Mouse (Mus musculus) splenic B cell, adult 2 months (primary cell): Measurements from ENCODE around the gene Eef1b2.

Experiments used
- DNase-seq: peaks from one replicate; pipeline ENCODE4 v3.0.0-alpha.2; 2011; ENCODE audit warnings: low read depth, low spot score
- H3K27me3 ChIP-seq: 2 replicates; pipeline ENCODE4 v1.6.1; 2012; ENCODE audit warnings: mild to moderate bottlenecking, low read length, moderate library complexity, mixed read lengths; ENCODE audit not compliant: control insufficient read depth, poor library complexity, insufficient read depth, severe bottlenecking
- H3K36me3 ChIP-seq: 2 replicates; pipeline ENCODE4 v1.6.1; 2012; ENCODE audit warnings: mild to moderate bottlenecking, low read length, moderate library complexity, mixed read lengths; ENCODE audit not compliant: control insufficient read depth, poor library complexity, insufficient read depth, severe bottlenecking

The Eef1b2 gene

DNA sequence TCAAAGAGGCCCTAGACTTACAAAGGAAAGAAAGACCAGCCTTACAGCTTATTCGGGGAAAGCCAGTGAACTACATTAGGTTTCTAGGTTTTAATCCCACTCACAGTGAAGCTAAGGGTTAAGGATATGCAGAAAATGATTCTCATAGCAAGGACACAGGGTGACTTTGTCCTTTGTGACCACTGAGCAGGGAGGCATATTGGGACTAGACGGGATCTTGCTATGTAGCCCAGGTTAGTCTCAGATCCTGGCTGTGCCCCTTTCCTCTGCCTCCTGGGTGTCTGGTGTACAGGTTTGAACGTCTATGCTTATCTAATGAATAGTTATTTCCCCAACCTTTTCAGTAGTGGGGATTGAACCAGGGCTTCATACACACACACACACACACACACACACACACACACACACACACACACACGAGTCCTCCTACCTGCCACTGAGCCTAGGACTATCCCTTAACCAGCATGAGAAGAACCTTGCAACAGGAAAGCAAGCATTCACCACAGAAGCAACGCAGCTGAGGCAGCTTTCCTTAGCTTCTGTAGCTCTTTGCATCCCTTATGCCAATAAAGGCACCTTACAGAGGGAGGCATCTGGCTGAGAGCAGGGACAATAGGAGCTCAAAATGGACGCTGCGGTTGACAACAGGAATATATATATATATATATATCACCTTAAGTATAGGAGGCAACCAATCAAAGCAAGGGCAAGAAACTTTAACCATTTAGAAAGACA, 28.2 kb downstream of the Eef1b2 start:
- no peak for DNase-seq
- H3K36me3 ChIP-seq = no peaks in the 10 kb centered on the region
- H3K27me3 ChIP-seq = no peaks in the 10 kb centered on the region

GRCm38 (mm10) chr1:63207607-63208006, 31.0 kb downstream of the Eef1b2 start:
- H3K27me3 ChIP-seq = no peaks in the 10 kb centered on the region
- no peak for DNase-seq
- H3K36me3 ChIP-seq = no peaks in the 10 kb centered on the region

- H3K27me3 ChIP-seq = no peaks in the 10 kb centered on the region
- H3K36me3 ChIP-seq = no peaks in the 10 kb centered on the region
- DNase-seq = no peak
These were observed 33.4 kb downstream of the Eef1b2 start for GRCm38 (mm10) chr1:63209861-63210529.

DNA sequence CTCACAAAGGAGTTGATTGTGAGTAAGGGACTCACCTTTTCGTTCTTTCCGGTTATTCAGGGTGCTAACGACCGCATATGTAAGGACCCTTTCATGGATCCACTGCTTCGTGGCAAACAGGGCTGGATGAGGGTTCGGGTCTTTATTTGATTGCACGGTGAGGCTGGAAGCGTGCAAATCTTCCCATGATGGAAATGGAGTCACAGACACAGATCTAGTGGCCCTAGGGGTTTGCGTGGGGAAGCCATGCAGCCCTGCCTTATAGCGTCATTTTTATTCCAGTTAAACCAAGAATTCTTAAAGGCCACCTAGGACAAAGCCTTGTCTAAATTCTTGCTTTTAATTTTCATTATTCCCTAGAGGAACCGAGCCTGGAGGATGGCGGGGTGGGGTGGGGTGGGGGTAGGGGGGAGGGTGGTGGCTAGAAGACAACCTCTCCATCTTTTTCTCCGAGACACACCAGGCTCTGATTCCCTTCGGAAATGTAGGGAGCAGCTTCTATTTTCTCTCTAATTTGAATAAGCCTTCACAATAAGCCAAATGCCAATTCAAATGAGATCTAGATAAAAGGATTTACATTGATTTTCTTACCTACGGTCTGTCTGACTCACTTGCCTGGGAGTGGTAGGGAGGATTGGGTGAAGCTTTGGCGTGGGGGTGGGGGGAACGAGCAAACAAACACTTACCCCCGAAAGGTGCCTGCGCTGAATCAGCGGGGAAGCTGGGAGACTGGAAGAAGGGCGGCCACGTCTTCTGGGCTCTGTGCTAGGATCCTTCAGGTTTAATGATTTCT, 37.0 kb downstream of the Eef1b2 start:
- no peaks in the 10 kb centered on the region for H3K36me3 ChIP-seq
- no peak for DNase-seq
- no peaks in the 10 kb centered on the region for H3K27me3 ChIP-seq

DNA sequence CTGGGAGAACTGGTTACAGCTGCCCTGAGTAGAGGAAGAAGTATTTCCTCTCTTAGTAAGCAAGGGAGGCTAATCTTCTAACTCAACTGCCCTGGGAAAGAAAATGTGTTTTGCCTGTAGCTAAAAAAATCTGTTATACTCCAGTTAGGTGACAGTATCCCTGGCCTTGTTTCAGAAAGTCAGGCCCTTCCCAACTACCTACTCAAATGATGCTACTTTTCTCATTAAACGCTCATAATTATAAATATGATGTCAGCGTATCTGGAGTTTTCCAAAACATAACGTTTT, 37.6 kb downstream of the Eef1b2 start, which contains the start of gene Gpr1:
Gene Gpr1, minus strand, starts transcription at position 273 of the 288 bp plus-strand sequence.
- H3K36me3 ChIP-seq = no peaks in the 10 kb centered on the region
- no peaks in the 10 kb centered on the region for H3K27me3 ChIP-seq
- no peak for DNase-seq

GRCm38 (mm10) chr1:63214631-63215030, 38.0 kb downstream of the Eef1b2 start:
- H3K27me3 ChIP-seq = no peaks in the 10 kb centered on the region
- no peaks in the 10 kb centered on the region for H3K36me3 ChIP-seq
- no peak for DNase-seq

DNA sequence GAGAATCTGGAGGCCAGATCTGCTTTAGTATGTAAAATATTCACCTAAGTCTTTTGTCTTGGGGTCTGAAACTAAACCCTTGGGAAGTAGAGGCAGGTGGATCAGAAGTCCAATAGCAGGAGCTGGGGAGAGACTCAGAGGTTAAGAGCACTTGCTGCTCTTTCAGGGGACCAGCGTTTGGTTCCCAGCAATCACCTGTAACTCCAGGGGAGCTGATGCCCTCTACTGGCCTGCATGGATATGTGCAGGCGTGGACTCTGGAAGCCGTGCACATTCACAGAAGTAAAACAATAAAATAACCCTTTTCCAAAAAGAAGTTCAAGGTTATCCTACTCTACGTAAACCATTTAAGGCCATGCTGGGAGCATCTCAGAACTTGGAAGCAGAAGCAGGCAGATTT, 42.7 kb downstream of the Eef1b2 start:
- no peak for DNase-seq
- H3K36me3 ChIP-seq = no peaks in the 10 kb centered on the region
- H3K27me3 ChIP-seq = no peaks in the 10 kb centered on the region

- Histone ChIP-seq H3K27me3 (no peaks in the 10 kb centered on the region; the same call in 1 of the 2 replicates), H3K36me3 (no peaks in the 10 kb centered on the region)
- DNase-seq = no peak
These were observed 48.4 kb downstream of the Eef1b2 start for GRCm38 (mm10) chr1:63225009-63225408.

GRCm38 (mm10) chr1:63225890-63226289, 49.3 kb downstream of the Eef1b2 start:
- Histone ChIP-seq H3K36me3 (no peaks in the 10 kb centered on the region), H3K27me3 (no peaks in the 10 kb centered on the region; the same call in 1 of the 2 replicates)
- no peak for DNase-seq

DNA sequence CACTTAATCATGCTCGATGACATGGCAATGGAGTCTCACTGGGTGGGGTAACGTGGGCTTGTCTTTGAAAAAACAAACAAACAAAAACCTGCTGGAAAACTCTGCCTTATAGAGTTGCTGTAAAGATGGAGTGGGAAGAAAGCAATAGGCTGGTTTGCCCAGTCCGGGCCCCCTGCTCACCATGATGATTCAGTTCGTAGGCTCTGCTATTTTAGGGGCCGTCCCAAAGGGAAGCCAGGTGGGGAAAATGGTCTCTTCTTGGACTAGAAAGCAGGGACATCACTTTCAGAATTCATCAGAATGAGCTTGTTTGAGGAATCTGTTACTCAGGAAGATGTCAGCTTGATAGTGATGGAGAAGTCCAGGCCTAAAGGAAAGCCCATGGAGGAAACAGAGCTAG, 50.6 kb downstream of the Eef1b2 start:
- no peaks in the 10 kb centered on the region; the same call in 1 of the 2 replicates for H3K27me3 ChIP-seq
- DNase-seq = no peak

More for the DNA sequence above, 50.6 kb downstream of the Eef1b2 start:
- H3K36me3 ChIP-seq = no peaks in the 10 kb centered on the region
